Mouse (Mus musculus) stomach, postnatal 0 days (tissue): Measurements from ENCODE around the gene Cma2. TPM values are rescaled to one million over a fixed set of nuclear protein-coding genes. Genes with fewer than 3 reads are reported as not detected.

Experiments used
- ATAC-seq: fragments of 200-750 bp; cut with Nextera tagmentation; 2 replicates; pipeline ENCODE4 v1.8.0; 2017; ENCODE audit not compliant: low FRiP score, low TSS enrichment
- DNase-seq: peaks from one replicate; pipeline ENCODE4 v3.0.0-alpha.2; 2016; ENCODE audit warnings: low spot score
- H3K27ac ChIP-seq: fragments of 300-500 bp; sonication (generic); replicated peaks from 2 replicates; pipeline ENCODE4 v1.5.1; 2014; ENCODE audit warnings: mild to moderate bottlenecking, control low read depth
- H3K27me3 ChIP-seq: fragments of 300-500 bp; sonication (generic); 2 replicates; pipeline ENCODE4 v1.6.1; 2014; ENCODE audit warnings: low read length; ENCODE audit not compliant: control insufficient read depth, insufficient read depth
- H3K36me3 ChIP-seq: fragments of 300-500 bp; sonication (generic); 2 replicates; pipeline ENCODE4 v1.6.1; 2014; ENCODE audit warnings: low read length, mixed read lengths; ENCODE audit not compliant: control insufficient read depth, insufficient read depth
- H3K4me1 ChIP-seq: fragments of 300-500 bp; sonication (generic); replicated peaks from 2 replicates; pipeline ENCODE4 v1.6.1; 2014; ENCODE audit warnings: antibody characterized with exemption; ENCODE audit not compliant: control insufficient read depth, insufficient read depth
- H3K4me2 ChIP-seq: fragments of 300-500 bp; sonication (generic); replicated peaks from 2 replicates; pipeline ENCODE4 v1.6.1; 2014; ENCODE audit warnings: low read depth, mild to moderate bottlenecking, control low read depth, moderate library complexity
- H3K4me3 ChIP-seq: fragments of 300-500 bp; sonication (generic); 2 replicates; pipeline ENCODE4 v1.5.1; 2014; ENCODE audit warnings: low read depth, low read length, control low read depth
- H3K9ac ChIP-seq: fragments of 300-500 bp; sonication (generic); 2 replicates; pipeline ENCODE4 v1.6.1; 2014; ENCODE audit warnings: mild to moderate bottlenecking, low read length, control low read depth, mixed read lengths
- H3K9me3 ChIP-seq: fragments of 300-500 bp; sonication (generic); 2 replicates; pipeline ENCODE4 v1.6.1; 2016; ENCODE audit warnings: low read length; ENCODE audit not compliant: control insufficient read depth
- CTCF ChIP-seq: IDR thresholded peaks from 2 replicates; pipeline ENCODE4 v1.5.1; 2016; ENCODE audit warnings: antibody characterized with exemption, low read depth, mild to moderate bottlenecking, moderate library complexity
- EP300 ChIP-seq: optimal IDR thresholded peaks from 2 replicates; pipeline ENCODE3; 2016; ENCODE audit warnings: antibody characterized with exemption
- WGBS: fragments of 180-500 bp; shearing (Covaris S2); extraction: QIAGEN DNeasy Blood & Tissue Kit; methylation state at CpG from one replicate; pipeline ENCODE4 v1.1.7; 2014; 5-methylcytosine and 5-hydroxymethylcytosine counted together
- polyA plus RNA-seq: library from polyadenylated mRNA; unstranded; fragments of >200 nt; fragmentation: Nextera tagmentation; extraction: Ambion mirVana; gene quantifications from 2 replicates; pipeline ENCODE4 v1.2.1, GENCODE M21; 2015

Gene Cma2
- polyA plus RNA-seq, 1 experiment from 2014 or later = not detected

GRCm38 (mm10) chr14:55926847-55927246 is 23.9 kb upstream of the Cma2 start:
- Histone ChIP-seq H3K4me2 (no peak overlapping the region), H3K9ac (no peak overlapping the region), H3K36me3 (no peaks in the 10 kb centered on the region), H3K4me3 (no peak overlapping the region), H3K27me3 (no peaks in the 10 kb centered on the region), H3K4me1 (no peaks in the 10 kb centered on the region), H3K27ac (no peak overlapping the region), H3K9me3 (no peaks in the 10 kb centered on the region)
- TF ChIP-seq EP300 (no peak), CTCF (no peak)
- DNase-seq (no peak), ATAC-seq (no peak)
- 83% methylated on average over 4 of the region's 4 CpGs for WGBS

GRCm38 (mm10) chr14:55929263-55929997 is 21.4 kb upstream of the Cma2 start:
- H3K9ac ChIP-seq = no peak overlapping the region
- H3K9me3 ChIP-seq = no peaks in the 10 kb centered on the region
- no peaks in the 10 kb centered on the region for H3K36me3 ChIP-seq
- no peak for ATAC-seq
- H3K27me3 ChIP-seq = no peaks in the 10 kb centered on the region
- TF ChIP-seq EP300 (no peak), CTCF (no peak)
- no peak overlapping the region for H3K4me3 ChIP-seq
- H3K4me1 ChIP-seq = no peaks in the 10 kb centered on the region
- DNase-seq = no peak
- no peak overlapping the region for H3K27ac ChIP-seq
- WGBS = 60% methylated on average over 12 of the region's 12 CpGs
- no peak overlapping the region for H3K4me2 ChIP-seq

- Histone ChIP-seq H3K4me1 (no peaks in the 10 kb centered on the region), H3K9me3 (no peaks in the 10 kb centered on the region), H3K4me3 (no peak overlapping the region), H3K9ac (no peak overlapping the region), H3K36me3 (no peaks in the 10 kb centered on the region), H3K27ac (no peak overlapping the region), H3K4me2 (no peak overlapping the region), H3K27me3 (no peaks in the 10 kb centered on the region)
- peak; percentile 18 for DNase-seq
- TF ChIP-seq CTCF (no peak), EP300 (no peak)
- ATAC-seq = peak; percentile 72
- WGBS = 27% methylated on average over 7 of the region's 7 CpGs
Measured at GRCm38 (mm10) chr14:55933586-55933985, 17.2 kb upstream of the Cma2 start.

GRCm38 (mm10) chr14:55940070-55940800 is 10.5 kb upstream of the Cma2 start:
- H3K4me3 ChIP-seq = no peak overlapping the region
- DNase-seq = peak; percentile 11
- peak; percentile 47 for TF ChIP-seq CTCF
- TF ChIP-seq EP300 = no peak
- no peak overlapping the region for H3K27ac ChIP-seq
- no peaks in the 10 kb centered on the region for H3K4me1 ChIP-seq
- ATAC-seq = no peak
- 21% methylated on average over 7 of the region's 7 CpGs for WGBS
- no peaks in the 10 kb centered on the region for H3K36me3 ChIP-seq
- H3K9me3 ChIP-seq = no peaks in the 10 kb centered on the region
- H3K27me3 ChIP-seq = no peaks in the 10 kb centered on the region
- no peak overlapping the region for H3K9ac ChIP-seq
- H3K4me2 ChIP-seq = no peak overlapping the region

GRCm38 (mm10) chr14:55943601-55944000 is 7.2 kb upstream of the Cma2 start:
- TF ChIP-seq EP300 (no peak), CTCF (no peak)
- H3K4me3 ChIP-seq = no peak overlapping the region
- ATAC-seq (no peak), DNase-seq (no peak)
- no peaks in the 10 kb centered on the region for H3K9me3 ChIP-seq
- no peaks in the 10 kb centered on the region for H3K4me1 ChIP-seq
- H3K36me3 ChIP-seq = no peaks in the 10 kb centered on the region
- H3K9ac ChIP-seq = no peak overlapping the region
- WGBS = 74% methylated on average over 11 of the region's 11 CpGs
- H3K27me3 ChIP-seq = no peaks in the 10 kb centered on the region
- H3K27ac ChIP-seq = no peak overlapping the region
- no peak overlapping the region for H3K4me2 ChIP-seq

- Histone ChIP-seq H3K27me3 (no peaks in the 10 kb centered on the region), H3K36me3 (no peaks in the 10 kb centered on the region)
Measured at GRCm38 (mm10) chr14:55944575-55944974, 6.2 kb upstream of the Cma2 start, which contains the start of gene Cma1. TSS of gene Cma1 (minus strand) at chr14:55944675.

More at GRCm38 (mm10) chr14:55944575-55944974, 6.2 kb upstream of the Cma2 start, which contains the start of gene Cma1:
- WGBS = 85% methylated on average over 4 of the region's 4 CpGs
- no peak for TF ChIP-seq CTCF
- TF ChIP-seq EP300 = no peak
- H3K9me3 ChIP-seq = no peaks in the 10 kb centered on the region
- no peak within 1 kb of the TSS for H3K4me3 ChIP-seq
- no peaks in the 10 kb centered on the region for H3K4me1 ChIP-seq
- no peak within 1 kb of the TSS for H3K9ac ChIP-seq
- DNase-seq (peak; percentile 9), ATAC-seq (no peak)
- no peak within 1 kb of the TSS for H3K4me2 ChIP-seq
- H3K27ac ChIP-seq = no peak within 1 kb of the TSS
